Mouse (Mus musculus) kidney, adult 11 months (tissue): ENCODE results near the gene Nrde2.
A peak's percentile ranks its signal among the peaks of the same experiment; 100 is the strongest.

Experiments
- DNase-seq: peaks from one replicate; pipeline ENCODE4 v3.0.0; 2022

The Nrde2 gene

DNA sequence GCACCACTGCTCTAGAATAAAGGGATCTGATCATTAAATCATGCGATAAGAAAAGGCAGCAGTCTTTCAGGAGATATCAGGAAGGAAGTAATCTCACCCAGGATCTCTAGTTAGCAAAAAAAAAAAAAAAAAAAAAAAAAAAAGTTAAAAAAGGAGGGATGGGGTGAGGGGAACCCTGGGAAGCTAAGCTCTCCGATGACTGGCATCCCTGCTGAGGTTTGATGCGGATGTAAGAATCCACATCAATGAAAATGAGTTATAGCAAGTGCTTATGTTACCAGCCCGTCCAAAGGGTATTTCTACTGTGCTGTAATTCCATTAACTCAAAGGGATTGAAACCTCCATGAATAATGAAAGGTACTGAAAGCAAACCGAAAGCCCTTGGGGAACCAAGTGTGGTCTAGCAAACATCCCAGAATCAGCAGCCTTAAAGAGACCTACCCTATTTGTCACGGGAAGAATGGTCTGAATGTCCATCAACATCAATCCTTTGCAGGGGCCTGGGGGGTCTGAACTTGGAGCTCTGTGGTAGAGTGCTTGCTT, 19.5 kb upstream of the Nrde2 start:
- no peak for DNase-seq

- no peak for DNase-seq
Measured at GRCm38 (mm10) chr12:100176469-100177056, 17.1 kb upstream of the Nrde2 start.

DNA sequence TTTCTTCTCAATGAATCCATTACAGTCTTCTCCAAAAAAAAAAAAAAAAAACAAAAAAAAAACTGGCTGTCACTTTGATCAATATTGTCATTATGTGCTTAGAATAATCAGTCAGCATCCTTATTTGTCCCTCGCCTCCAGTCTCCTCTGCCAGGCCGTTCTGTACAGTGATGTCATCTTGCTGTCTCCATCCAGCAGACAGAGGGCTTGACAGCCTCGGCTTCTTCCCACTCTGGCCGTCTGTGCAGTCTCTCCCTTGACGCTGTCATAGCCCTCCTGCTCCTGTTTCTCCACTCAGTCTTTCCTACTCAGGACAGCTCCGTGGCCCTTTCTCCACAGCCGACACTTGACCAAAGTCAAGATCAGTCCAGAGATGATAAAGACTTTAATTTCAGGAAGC, 13.0 kb upstream of the Nrde2 start:
- no peak for DNase-seq

DNA sequence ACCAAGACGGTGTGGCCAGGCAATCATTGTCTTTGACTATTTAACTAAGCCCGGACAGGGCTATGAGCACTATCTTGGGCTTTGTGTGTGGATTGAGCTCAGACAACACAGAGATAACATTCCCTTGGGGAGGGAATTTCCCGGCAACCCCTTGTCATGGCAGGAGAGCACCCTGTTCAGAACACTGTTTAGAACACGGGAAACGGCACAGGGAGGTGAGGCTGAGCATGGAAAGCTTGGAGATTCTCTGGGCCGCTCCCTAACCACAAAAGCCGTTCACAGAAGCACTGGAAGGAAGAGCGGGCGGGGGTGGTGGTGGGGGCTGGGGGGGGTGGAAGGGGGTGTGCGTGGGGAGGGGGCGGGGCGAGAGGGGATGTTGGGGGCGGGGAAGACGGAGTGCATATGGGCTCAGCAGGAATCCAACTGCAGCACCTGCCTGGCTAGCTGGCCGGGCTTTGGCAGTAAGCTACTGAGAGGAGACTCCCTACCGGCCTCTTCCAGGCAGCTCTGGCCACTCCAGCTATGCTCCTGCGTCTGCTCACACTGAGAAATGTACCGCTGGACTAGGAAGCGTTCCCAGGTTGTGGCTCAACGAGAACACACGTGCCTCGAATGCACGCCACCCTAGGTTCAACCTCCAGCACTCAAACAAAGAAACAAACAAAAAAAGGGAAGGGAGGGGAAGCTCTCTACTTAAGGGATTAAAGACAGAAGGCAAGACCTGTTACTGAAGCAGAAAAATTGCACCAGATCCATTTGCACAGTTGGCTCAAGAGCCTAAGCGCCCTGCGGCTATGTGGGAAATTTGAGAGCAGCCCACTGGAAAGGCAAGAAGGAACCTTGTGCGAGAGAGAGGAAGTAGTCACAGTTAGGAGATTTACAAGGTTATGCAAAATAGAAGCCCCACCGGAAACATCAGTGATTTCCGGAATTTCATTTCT, 8.7 kb upstream of the Nrde2 start:
- peak; percentile 27 for DNase-seq

GRCm38 (mm10) chr12:100167502-100167901, 8.0 kb upstream of the Nrde2 start:
- DNase-seq = no peak

DNA sequence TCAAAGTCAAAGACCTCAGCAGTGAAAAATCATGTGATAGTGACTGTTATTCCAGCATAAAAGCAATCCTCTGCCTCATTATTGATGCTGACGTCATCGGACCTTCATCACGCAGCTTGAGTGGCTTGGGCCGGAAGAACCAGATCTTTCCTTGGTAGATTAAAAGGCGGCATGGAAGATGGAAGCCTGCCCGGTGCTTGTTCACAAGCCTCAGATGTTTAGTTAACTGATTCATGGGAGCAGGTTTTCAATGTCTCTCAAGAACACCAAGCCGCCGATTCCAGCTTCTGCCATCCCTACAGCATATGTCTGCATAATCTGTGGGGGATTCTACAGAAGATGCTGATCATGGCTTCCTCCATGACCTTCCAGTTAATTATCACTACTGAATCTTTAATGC, 7.5 kb upstream of the Nrde2 start:
- no peak for DNase-seq

DNA sequence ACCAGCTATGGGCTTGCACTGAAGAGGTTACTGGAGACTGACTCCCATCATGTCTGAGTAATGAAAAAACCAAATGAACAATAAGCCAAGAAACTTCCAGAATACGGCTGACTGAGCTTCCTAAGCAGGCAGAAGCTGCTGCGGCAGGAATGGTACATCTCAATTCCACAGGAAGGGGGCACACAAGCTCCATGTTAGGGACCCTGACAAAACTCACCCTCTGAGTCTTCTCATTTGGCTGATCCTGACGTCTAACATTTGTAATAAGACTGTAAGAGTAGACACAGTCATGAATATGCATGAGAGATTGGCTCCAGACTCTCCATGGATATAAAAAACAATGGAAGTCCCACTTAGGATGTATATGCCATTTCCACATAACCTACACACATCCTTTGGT, 6.7 kb upstream of the Nrde2 start:
- DNase-seq = no peak

GRCm38 (mm10) chr12:100164991-100165500, 5.6 kb upstream of the Nrde2 start:
- no peak for DNase-seq

DNA sequence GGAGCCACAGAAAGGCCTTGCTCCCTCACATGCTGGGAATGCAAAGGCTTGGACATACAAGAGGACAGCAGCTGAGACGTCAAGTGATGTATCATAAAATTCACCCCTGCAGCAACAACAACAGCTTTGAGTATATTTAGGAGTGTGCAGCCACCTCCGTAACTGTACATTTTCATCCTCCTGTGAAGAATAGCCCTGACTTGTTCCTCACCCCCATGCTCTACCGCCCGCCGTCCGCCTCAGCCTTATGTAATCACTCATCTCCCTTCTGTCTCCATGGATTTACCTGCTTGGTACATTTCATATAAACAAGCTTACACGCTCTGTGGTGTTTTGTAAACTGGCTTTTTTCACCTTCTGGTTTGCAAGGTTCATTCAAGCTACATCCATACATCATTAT, 7.0 kb downstream of the Nrde2 start:
- DNase-seq = no peak

DNA sequence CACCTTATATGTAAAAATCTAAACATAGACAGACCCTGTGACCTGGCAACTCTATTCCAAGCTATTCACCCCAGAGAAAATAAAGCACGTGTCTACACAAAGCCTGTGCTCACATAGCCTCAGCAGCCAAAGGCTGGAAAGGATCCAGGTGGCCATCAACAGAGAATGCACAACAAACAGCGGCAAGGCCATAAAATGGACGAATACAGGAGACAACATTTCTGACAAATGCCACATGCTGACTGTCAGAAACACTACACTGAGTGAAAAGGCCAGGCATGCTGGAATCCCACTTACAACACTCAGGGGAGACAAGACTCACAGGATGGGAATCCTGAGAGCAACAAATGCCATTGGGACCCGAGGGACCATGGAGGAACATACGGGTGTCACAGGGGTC, 15.2 kb downstream of the Nrde2 start:
- no peak for DNase-seq

GRCm38 (mm10) chr12:100143737-100144136, 15.7 kb downstream of the Nrde2 start:
- no peak for DNase-seq

GRCm38 (mm10) chr12:100142848-100143523, 16.5 kb downstream of the Nrde2 start:
- peak; percentile 65 for DNase-seq

DNA sequence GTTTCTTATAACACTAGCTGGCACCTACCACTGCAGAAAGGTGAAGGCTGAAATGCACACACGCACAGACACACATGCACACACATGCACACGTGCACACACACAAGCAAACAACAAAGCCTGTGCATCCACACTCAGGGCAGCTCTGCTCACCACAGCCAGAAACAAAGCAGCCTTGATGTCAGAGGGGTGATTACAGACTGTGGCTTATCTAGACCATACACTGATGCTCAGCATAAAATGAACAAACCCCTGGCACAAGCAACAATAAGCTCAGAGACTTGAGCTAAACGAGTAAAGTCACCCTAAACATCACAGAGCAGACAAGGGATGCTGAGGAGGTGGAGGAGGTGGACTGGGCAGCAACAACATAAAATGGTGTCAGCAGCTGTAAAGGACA, 24.3 kb downstream of the Nrde2 start:
- DNase-seq = no peak

GRCm38 (mm10) chr12:100134395-100134936, 25.0 kb downstream of the Nrde2 start:
- no peak for DNase-seq

GRCm38 (mm10) chr12:100131655-100132054, 27.8 kb downstream of the Nrde2 start:
- peak; percentile 38 for DNase-seq

DNA sequence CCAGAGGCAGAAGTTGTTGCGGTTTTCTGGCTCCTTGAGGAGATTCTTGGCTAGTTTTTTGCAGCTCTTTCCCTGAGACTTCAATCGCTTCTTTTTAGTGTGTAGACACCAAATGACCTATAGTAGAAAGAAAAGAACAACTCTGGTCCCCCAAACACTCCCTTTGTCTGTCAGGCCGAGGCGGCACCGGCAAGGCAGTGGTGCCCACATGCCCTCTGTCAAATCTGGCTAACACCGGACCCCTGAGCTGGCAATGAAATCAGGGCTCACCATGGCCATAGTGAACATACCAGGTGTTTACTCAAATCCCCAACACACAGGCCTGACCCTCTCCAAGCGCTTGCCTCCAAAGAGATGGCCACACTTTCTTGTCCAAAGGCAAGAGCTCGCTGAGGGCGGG, 28.3 kb downstream of the Nrde2 start:
- no peak for DNase-seq

DNA sequence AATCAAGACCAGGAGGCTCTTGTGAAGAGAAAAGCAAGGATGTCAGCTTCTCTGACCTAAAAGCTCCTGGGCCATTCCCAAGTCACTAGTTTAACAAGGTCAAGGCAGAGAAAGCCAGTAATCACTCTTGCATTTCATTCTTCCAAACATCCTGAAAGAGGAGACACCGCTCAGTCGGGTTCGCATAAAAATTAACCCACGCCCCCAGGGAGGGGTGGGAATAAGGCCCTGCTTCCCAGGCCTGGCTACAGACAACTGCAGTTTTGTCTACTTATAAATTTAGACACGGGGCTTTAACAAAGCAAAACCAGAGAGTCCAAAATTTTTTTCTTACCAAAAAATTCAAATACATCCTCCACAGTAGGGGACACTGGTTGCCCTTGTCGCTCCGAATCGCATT, 30.5 kb downstream of the Nrde2 start:
- no peak for DNase-seq

- DNase-seq = no peak
Measured at GRCm38 (mm10) chr12:100128522-100128921, 30.9 kb downstream of the Nrde2 start.

DNA sequence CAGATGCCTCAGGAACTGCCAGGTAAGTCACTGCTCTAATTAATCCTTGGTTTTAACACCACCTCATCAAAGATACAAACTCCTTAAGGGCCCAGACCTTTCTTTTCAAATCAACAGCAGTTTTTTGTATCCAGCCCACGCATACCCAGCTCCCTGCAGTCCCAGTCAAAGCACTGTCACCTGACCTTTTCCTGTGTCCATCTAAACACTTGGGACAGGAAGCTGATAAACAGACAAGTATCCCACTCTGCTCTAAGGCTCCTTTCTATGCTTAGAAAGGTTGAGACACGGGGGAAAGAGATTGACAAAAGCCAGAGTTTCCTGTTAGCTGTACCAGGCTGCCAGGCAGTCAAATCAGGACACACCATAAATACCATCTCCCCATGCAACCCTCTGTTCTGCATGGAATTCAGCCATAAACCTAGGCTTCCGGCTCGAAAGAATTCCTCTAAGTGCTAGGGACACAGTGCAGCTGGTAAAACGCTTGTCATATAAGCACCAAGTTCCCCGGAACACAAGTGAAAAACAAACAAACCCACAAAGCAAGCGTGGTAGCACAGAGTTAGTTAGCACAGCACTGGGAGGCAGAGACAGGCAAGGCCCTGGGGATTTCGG, 31.5 kb downstream of the Nrde2 start:
- DNase-seq = no peak

- DNase-seq = no peak
Measured at GRCm38 (mm10) chr12:100126968-100127865, 32.2 kb downstream of the Nrde2 start.
